Mouse (Mus musculus): ENCODE data around the gene Snx22.

- TF ChIP-seq USF2 (conservative IDR thresholded peaks at IDR 0.05; ENCODE audit: low read depth, low read length) (no peak), POLR2A (IDR thresholded peaks at IDR 0.05; ENCODE audit: low read depth, low read length) (no peak), CTCF (conservative IDR thresholded peaks at IDR 0.05 in 1 of 2, IDR thresholded peaks at IDR 0.05 in 1 of 2; ENCODE audit: low read depth in 2 of 2, low read length in 2 of 2) (no peak), SMC3 (IDR thresholded peaks at IDR 0.05; ENCODE audit: low read depth, low read length) (no peak)
Measured at GRCm38 (mm10) chr9:66116890-66117289, 47.4 kb upstream of the Snx22 start.
